Mouse (Mus musculus): Measurements from ENCODE around the gene Tmem139. TPM values are rescaled to one million over a fixed set of nuclear protein-coding genes. Genes with fewer than 3 reads are reported as not detected.

The Tmem139 gene
- polyA plus RNA-seq (2012; rRNA removed) = 28.3 and 34.0 TPM in 2 replicates

DNA sequence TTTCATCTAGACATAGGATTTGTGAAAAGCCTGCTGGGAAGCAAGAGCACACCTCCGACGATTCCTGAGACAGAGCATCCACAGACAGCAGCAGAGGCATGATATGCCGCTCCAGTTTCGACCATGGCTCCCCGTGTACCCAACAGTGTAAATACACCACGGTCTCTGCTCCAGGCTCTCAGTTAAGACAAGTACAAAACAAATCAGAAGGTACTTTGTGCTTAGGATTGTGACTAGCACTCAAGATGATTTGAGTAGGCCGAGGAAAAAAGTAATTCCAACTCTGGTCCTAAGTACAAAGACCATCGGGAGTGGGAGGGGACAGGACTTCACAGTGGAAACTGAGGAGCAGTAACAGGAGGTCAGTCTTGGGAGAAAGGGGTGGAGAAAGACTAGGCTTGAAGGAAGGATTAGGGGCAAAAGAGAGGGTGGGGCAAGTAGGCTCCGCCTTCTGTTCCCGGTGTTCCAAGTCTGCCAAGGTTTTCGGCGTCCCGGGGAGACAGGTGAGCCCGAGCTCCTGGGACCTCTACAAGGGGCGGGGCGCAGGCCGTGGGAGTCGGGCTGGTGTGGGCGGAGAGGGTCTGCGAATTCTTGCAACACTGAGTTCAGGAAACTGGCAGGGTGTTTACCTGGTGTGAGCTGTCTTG lies at the start of gene Tmem139:
Tmem139 (plus strand) TSS at position 447 of the 647 bp plus-strand sequence.
- no peak for TF ChIP-seq POLR2A (IDR thresholded peaks at IDR 0.05; ENCODE audit: low read depth, low read length)
- no peak for TF ChIP-seq CTCF (conservative IDR thresholded peaks at IDR 0.05; ENCODE audit: insufficient read depth, insufficient read length, low read depth, low read length)
- WGBS = 12% methylated on average over 20 of the region's 20 CpGs
- Histone ChIP-seq H3K4me1 (ENCODE audit: control insufficient read depth, insufficient read depth, low read length) (peaks cover 2% of the 10 kb centered on the region; the same call in 1 of the 2 replicates), H3K27me3 (replicated peaks; ENCODE audit: control insufficient read depth, insufficient read depth, low read length) (no peaks in the 10 kb centered on the region), H3K36me3 (ENCODE audit: control insufficient read depth, insufficient read depth, low read length) (no peaks in the 10 kb centered on the region), H3K27ac (ENCODE audit: insufficient read depth, low read depth, low read length) (peak within 1 kb of the TSS; percentile 62), H3K4me3 (ENCODE audit: insufficient read depth, low read depth, low read length) (peak within 1 kb of the TSS; percentile 34)
- peak; percentile 88 for DNase-seq

GRCm38 (mm10) chr6:42215028-42215427 lies 46.7 kb upstream of the Tmem139 start, which contains the start of gene Tas2r144:
Gene Tas2r144, plus strand, starts transcription at chr6:42215328.
- TF ChIP-seq CTCF (conservative IDR thresholded peaks at IDR 0.05; ENCODE audit: insufficient read depth, insufficient read length, low read depth, low read length) (no peak), POLR2A (IDR thresholded peaks at IDR 0.05; ENCODE audit: low read depth, low read length) (no peak)
- no peak for DNase-seq
- H3K4me1 ChIP-seq (ENCODE audit: control insufficient read depth, insufficient read depth, low read length) = no peaks in the 10 kb centered on the region
- WGBS = 86% methylated on average over 2 of the region's 2 CpGs
- H3K4me3 ChIP-seq (ENCODE audit: insufficient read depth, low read depth, low read length) = no peak within 1 kb of the TSS
- H3K27ac ChIP-seq (ENCODE audit: insufficient read depth, low read depth, low read length) = no peak within 1 kb of the TSS
- H3K27me3 ChIP-seq (replicated peaks; ENCODE audit: control insufficient read depth, insufficient read depth, low read length) = no peaks in the 10 kb centered on the region
- H3K36me3 ChIP-seq (ENCODE audit: control insufficient read depth, insufficient read depth, low read length) = no peaks in the 10 kb centered on the region

DNA sequence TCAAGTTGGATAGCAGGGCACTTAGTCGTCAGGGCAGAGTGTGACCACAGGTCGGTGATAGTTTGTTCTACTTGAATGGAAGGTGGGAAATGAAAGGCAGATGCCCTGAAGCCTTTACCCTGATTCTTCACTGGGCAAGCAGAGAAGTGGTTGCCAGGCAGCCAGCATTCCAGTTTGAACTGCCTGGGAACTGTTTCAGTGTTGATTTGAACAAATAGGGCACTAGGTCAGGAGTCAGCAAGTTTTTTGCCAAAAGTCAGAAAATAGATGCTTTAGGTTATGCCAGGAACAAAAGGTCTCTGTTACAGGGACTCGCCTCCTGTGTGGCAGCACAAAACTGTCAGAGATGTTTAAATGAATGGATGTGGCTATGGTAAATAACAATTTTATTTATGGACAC lies 39.5 kb upstream of the Tmem139 start:
- peak; percentile 51 for DNase-seq
- Histone ChIP-seq H3K27me3 (replicated peaks; ENCODE audit: control insufficient read depth, insufficient read depth, low read length) (no peaks in the 10 kb centered on the region), H3K4me3 (ENCODE audit: insufficient read depth, low read depth, low read length) (no peak overlapping the region), H3K36me3 (ENCODE audit: control insufficient read depth, insufficient read depth, low read length) (no peaks in the 10 kb centered on the region), H3K4me1 (ENCODE audit: control insufficient read depth, insufficient read depth, low read length) (no peaks in the 10 kb centered on the region), H3K27ac (ENCODE audit: insufficient read depth, low read depth, low read length) (no peak overlapping the region)
- TF ChIP-seq CTCF (conservative IDR thresholded peaks at IDR 0.05; ENCODE audit: insufficient read depth, insufficient read length, low read depth, low read length) = no peak
- TF ChIP-seq POLR2A (IDR thresholded peaks at IDR 0.05; ENCODE audit: low read depth, low read length) = no peak
- 35% methylated on average over 3 of the region's 3 CpGs for WGBS

- H3K4me3 ChIP-seq (ENCODE audit: insufficient read depth, low read depth, low read length) = no peak overlapping the region
- WGBS = 68% methylated on average over 4 of the region's 4 CpGs
- no peaks in the 10 kb centered on the region for H3K4me1 ChIP-seq (ENCODE audit: control insufficient read depth, insufficient read depth, low read length)
- H3K36me3 ChIP-seq (ENCODE audit: control insufficient read depth, insufficient read depth, low read length) = no peaks in the 10 kb centered on the region
- no peaks in the 10 kb centered on the region for H3K27me3 ChIP-seq (replicated peaks; ENCODE audit: control insufficient read depth, insufficient read depth, low read length)
- DNase-seq = no peak
- H3K27ac ChIP-seq (ENCODE audit: insufficient read depth, low read depth, low read length) = no peak overlapping the region
- TF ChIP-seq POLR2A (IDR thresholded peaks at IDR 0.05; ENCODE audit: low read depth, low read length) (no peak), CTCF (conservative IDR thresholded peaks at IDR 0.05; ENCODE audit: insufficient read depth, insufficient read length, low read depth, low read length) (no peak)
Measured at GRCm38 (mm10) chr6:42225046-42225445, 36.7 kb upstream of the Tmem139 start.

DNA sequence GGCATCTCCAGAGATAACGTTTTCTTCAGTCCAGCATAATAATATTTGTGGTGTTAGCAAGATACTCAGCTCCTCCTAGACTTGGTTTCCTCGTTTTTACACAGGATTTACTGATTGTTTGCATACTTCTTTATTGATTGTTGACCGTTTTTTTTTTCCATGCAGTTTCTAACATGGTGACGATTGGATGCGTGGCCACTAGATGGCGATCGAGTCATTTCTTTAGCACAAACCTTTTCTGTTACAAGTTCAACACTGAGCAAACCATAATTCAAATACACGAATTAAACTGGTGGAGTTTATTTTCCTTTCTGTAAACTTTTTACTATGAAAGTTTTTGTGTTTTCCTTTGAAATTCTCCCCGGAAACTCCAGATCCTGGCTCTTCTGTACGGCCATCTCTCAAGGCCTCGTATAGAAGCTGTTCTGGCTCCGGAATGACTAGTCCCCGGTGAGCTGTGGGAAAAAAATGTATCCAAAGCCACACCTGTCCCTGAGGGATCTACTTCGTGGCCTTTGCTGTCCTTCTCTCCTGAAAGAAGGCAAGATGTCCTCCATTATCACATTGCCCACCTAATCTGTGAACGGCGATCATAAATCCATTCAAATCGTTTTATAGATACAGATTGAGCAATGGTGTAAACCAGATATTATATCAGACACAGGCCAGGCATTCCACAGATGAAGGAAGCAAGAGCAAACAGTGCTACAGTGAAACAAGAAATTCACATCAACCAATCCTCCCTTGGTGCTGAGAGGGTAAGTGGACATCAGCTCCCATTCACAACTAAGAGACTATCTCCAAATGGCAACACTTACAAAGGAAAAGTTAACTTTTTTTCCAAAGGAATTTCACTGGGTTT lies 34.3 kb upstream of the Tmem139 start:
- no peaks in the 10 kb centered on the region for H3K36me3 ChIP-seq (ENCODE audit: control insufficient read depth, insufficient read depth, low read length)
- H3K4me3 ChIP-seq (ENCODE audit: insufficient read depth, low read depth, low read length) = no peak overlapping the region
- no peaks in the 10 kb centered on the region for H3K27me3 ChIP-seq (replicated peaks; ENCODE audit: control insufficient read depth, insufficient read depth, low read length)
- no peaks in the 10 kb centered on the region for H3K4me1 ChIP-seq (ENCODE audit: control insufficient read depth, insufficient read depth, low read length)
- TF ChIP-seq POLR2A (IDR thresholded peaks at IDR 0.05; ENCODE audit: low read depth, low read length) (no peak), CTCF (conservative IDR thresholded peaks at IDR 0.05; ENCODE audit: insufficient read depth, insufficient read length, low read depth, low read length) (peak; percentile 31)
- 28% methylated on average over 17 of the region's 17 CpGs for WGBS
- peak; percentile 68 for DNase-seq
- no peak overlapping the region for H3K27ac ChIP-seq (ENCODE audit: insufficient read depth, low read depth, low read length)

GRCm38 (mm10) chr6:42229610-42230009 lies 32.2 kb upstream of the Tmem139 start:
- H3K27me3 ChIP-seq (replicated peaks; ENCODE audit: control insufficient read depth, insufficient read depth, low read length) = no peaks in the 10 kb centered on the region
- WGBS = 73% methylated on average over 4 of the region's 4 CpGs
- no peak for DNase-seq
- H3K36me3 ChIP-seq (ENCODE audit: control insufficient read depth, insufficient read depth, low read length) = no peaks in the 10 kb centered on the region
- H3K27ac ChIP-seq (ENCODE audit: insufficient read depth, low read depth, low read length) = no peak overlapping the region
- no peaks in the 10 kb centered on the region for H3K4me1 ChIP-seq (ENCODE audit: control insufficient read depth, insufficient read depth, low read length)
- H3K4me3 ChIP-seq (ENCODE audit: insufficient read depth, low read depth, low read length) = no peak overlapping the region
- TF ChIP-seq CTCF (conservative IDR thresholded peaks at IDR 0.05; ENCODE audit: insufficient read depth, insufficient read length, low read depth, low read length) = no peak
- no peak for TF ChIP-seq POLR2A (IDR thresholded peaks at IDR 0.05; ENCODE audit: low read depth, low read length)

GRCm38 (mm10) chr6:42231191-42231590 lies 30.6 kb upstream of the Tmem139 start:
- Histone ChIP-seq H3K27me3 (replicated peaks; ENCODE audit: control insufficient read depth, insufficient read depth, low read length) (no peaks in the 10 kb centered on the region), H3K36me3 (ENCODE audit: control insufficient read depth, insufficient read depth, low read length) (no peaks in the 10 kb centered on the region), H3K4me1 (ENCODE audit: control insufficient read depth, insufficient read depth, low read length) (no peaks in the 10 kb centered on the region), H3K27ac (ENCODE audit: insufficient read depth, low read depth, low read length) (no peak overlapping the region), H3K4me3 (ENCODE audit: insufficient read depth, low read depth, low read length) (no peak overlapping the region)
- no peak for DNase-seq
- WGBS = 87% methylated on average over 3 of the region's 3 CpGs
- no peak for TF ChIP-seq POLR2A (IDR thresholded peaks at IDR 0.05; ENCODE audit: low read depth, low read length)
- no peak for TF ChIP-seq CTCF (conservative IDR thresholded peaks at IDR 0.05; ENCODE audit: insufficient read depth, insufficient read length, low read depth, low read length)
